Mouse (Mus musculus) gastrocnemius, postnatal 14 days (tissue): ENCODE data around the gene Prrt3. TPM values are rescaled to one million over a fixed set of nuclear protein-coding genes. Genes with fewer than 3 reads are reported as not detected.

Experiments used
- DNase-seq: peaks from one replicate; pipeline ENCODE4 v3.0.0; 2021; ENCODE audit warnings: mixed read lengths
- intact Hi-C: fragments of 180-260 bp; cut with DNase I; formaldehyde crosslinking; loops from one replicate; pipeline ENCODE4 v1.15.1; 2025; ENCODE audit warnings: low total_unique reads
- long read RNA-seq, 2 experiments: library from polyadenylated mRNA; stranded (forward); transcript quantifications; one replicate each; pipeline ENCODE4 v2.0.0; 2021
- total RNA-seq, 2 experiments: library from RNA; stranded (reverse); gene quantifications; 2 replicates each; pipeline ENCODE4 v1.2.3; 2021

Gene Prrt3
- total RNA-seq, result under 1 TPM; 0.11 to 0.12 TPM
- long read RNA-seq, experiment 1, result 0 reads
- long read RNA-seq, experiment 2, result 0 reads

- no peak for DNase-seq
- intact Hi-C loops, result no loop called here
These were observed at the start of gene Prrt3 for GRCm38 (mm10) chr6:113501388-113502084. Prrt3 (minus strand) TSS chr6:113501931.

DNA sequence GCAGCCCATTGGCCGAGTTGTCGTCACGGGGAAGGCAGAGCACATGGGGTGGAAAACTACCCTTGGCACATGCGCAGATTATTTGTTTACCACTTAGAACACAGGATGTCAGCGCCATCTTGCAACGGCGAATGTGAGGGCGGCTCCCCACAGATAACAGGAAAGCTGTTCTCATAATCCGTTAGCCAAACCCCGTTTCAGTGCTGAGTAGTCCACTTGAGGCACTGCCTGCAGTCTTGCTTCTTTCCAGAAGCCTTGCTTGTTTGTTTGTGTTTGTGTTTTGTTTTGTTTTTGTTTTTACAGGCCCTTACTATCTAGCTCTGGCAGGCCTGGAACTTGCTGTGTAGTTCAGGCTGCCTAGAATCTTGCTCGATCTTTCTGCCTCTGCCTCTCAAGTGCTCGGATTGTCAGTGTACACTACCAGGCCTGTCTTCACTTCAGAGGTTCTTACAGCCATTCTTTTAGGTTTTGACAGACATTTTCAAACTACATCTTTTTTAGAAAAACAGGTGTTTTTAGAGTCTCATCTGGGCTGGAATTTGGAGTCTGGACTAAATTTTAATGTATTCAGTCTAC lies 42.3 kb upstream of the Prrt3 start:
- intact Hi-C loops, result no loop called here
- DNase-seq, result no peak

GRCm38 (mm10) chr6:113541610-113542009 lies 39.9 kb upstream of the Prrt3 start:
- DNase-seq, result no peak

GRCm38 (mm10) chr6:113534886-113535285 lies 33.2 kb upstream of the Prrt3 start:
- intact Hi-C loops, result no loop called here
- no peak for DNase-seq

More at GRCm38 (mm10) chr6:113541610-113542009, 39.9 kb upstream of the Prrt3 start:
- intact Hi-C loops, result no loop called here

DNA sequence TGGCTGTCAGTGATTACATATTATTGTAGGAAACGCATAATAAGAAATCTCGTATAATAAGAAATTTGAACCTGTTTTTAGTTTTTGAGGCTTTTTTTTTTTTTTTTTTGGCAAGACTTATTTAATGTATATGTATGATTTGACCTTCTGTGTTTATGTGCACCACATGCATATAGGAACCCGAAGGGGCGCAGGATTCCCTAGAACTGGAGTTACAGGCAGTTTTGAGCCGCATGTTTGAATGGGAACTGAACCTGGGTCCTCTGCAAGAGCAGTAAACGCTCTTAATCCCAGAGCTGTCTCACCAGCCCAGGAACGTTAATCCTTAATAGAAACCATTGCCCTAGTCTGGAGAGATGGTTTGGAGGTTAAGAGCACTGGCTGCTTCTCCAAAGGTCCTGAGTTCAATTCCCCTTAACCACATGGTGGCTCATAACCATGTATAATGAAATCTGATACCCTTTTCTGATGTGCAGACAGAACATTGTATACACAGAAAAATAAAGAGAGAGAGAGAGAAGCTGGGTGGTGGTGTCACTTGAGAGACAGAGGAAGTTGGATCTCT lies 30.2 kb upstream of the Prrt3 start:
- intact Hi-C loops, result no loop called here
- no peak for DNase-seq

GRCm38 (mm10) chr6:113530932-113531839 lies 29.5 kb upstream of the Prrt3 start, which contains the start of the genes Emc3 and Fancd2:
Emc3 (minus strand) TSS chr6:113531652.
Fancd2 (plus strand) TSS chr6:113531682.
- peak; percentile 90 for DNase-seq

GRCm38 (mm10) chr6:113523420-113523819 lies 21.7 kb upstream of the Prrt3 start:
- intact Hi-C loops, result no loop called here
- DNase-seq, result no peak

More at GRCm38 (mm10) chr6:113530932-113531839, 29.5 kb upstream of the Prrt3 start, which contains the start of the genes Emc3 and Fancd2:
- intact Hi-C loops, result no loop called here

DNA sequence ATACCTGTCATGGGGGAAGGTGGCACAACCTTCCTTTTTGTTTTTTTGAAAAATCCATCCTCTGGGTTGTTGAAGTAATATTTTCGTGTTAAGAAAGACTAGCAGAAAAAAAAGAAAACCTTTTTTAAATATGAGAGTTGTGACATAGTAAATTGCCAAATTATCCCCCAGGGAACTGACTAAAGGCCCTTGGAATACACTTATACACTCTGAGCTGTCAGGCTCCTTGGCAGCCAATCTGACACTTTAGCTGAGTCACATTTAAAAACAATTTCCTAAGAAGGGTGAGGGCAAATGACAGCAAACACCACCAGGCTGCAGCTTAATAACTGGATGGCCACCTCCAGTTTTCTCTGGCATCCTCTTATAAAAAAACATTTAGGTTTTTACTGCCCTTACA lies 20.6 kb upstream of the Prrt3 start:
- intact Hi-C loops, result no loop called here
- no peak for DNase-seq

DNA sequence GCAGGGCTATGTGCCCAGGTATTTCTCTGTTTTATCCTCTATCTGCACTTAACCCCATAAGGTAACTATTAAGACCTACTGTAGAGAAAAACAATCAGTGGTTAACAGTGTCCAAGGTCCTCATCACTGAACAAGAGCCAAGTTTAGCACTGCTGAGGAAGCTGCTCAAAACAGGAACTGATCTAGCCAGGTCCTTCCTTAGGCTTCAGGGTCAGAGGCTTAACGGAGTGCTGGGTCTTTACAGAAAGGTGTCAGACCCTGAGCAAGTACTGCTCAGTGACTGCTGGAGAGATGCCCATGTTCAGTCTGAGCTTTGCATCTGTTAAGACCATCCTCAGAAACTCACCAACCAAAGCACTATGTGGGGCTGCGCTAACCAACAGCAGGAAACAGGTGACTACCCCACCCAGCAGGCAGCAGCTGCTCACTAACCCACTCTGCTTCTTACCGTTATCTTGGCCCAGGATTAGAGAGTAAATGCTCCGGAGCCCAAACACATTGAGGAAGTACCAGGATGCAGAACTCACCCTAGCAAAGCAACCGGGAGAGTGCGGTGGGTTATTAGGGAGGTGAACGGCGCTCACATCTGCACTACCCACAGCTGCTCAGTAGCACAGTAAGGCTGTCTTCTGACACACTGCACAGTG lies 15.8 kb upstream of the Prrt3 start:
- intact Hi-C loops, result no loop called here
- no peak for DNase-seq

DNA sequence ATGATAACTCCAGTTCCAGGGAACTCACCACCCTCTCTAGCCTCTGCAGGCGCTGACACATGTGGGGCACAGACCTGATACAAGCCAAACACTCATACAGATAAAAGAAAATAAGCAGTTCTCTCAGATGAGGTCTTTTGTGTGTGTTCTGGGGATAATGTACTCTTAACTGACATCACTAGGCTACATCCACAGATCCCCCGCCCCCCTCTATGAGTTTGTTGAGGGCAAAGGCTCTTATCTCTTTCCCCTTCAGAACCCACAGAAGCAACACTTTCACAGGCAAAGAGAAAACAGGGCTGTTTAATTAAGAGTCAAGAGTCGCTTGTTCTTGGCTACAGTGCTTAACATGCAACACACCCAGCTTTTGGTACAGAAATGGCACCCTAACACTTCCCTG lies 12.9 kb upstream of the Prrt3 start:
- intact Hi-C loops, result no loop called here
- no peak for DNase-seq

DNA sequence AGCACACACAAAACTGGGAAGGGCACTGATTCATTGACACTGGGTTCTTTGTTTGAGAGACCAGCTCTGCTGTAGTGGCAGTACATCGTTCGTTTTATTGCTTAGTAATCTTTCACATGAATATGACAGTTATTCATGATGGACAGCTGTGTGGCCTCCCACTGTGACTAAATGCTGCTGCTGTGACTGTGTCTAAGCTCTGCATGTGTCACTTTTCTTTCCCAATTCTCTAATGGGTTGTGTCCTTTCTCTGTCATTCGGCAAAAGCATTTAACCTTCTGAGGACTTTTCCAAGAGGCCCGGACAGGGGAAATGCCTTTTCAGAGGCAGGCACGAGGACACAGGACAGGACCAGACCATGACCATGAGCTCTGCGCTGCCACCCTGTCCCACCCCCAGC lies 12.2 kb upstream of the Prrt3 start:
- no peak for DNase-seq
- intact Hi-C loops, result no loop called here

DNA sequence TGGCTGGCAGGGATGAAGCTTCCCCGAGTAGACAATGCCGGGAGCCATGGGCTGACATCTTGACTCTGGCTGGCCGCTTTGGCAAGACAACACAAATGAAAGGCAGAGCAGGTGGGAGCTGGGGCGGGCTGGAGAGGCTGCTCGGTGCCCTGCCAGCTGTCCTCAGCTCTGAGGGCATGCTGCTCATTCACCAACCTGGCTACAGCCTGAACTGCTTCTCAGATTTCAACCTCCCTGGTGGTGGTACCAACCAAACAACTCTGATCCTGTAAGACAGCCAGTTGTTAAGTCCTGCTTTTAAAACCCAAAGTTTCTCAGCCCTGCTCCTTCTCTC lies 7.2 kb upstream of the Prrt3 start:
- DNase-seq, result peak; percentile 69
- intact Hi-C loops, result no loop called here

GRCm38 (mm10) chr6:113508272-113508946 lies 6.7 kb upstream of the Prrt3 start:
- intact Hi-C loops, result no loop called here
- peak; percentile 68 for DNase-seq

GRCm38 (mm10) chr6:113507130-113507529 lies 5.4 kb upstream of the Prrt3 start:
- no peak for DNase-seq
- intact Hi-C loops, result no loop called here

- intact Hi-C loops, result no loop called here
- DNase-seq, result no peak
These were observed 4.0 kb upstream of the Prrt3 start for GRCm38 (mm10) chr6:113505689-113506088.

DNA sequence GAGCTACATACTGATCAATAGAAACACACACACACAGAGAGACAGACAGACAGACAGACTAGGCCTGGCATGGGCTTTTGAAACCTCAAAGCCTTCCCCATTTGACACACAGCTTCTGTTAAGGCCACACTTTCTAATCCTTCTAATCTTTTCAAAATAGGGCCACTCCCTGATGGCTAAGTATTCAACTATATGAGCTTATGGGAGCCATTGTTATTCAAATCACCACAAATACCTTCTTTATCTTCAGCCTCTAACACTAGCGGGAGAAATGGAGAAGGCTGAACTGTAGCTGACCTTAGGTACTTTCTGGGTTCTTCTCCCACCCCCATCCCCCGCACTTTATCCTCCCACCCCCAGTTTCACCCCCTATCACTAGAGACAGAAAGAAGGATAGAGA lies 1.1 kb upstream of the Prrt3 start:
- intact Hi-C loops, result no loop called here
- DNase-seq, result no peak

DNA sequence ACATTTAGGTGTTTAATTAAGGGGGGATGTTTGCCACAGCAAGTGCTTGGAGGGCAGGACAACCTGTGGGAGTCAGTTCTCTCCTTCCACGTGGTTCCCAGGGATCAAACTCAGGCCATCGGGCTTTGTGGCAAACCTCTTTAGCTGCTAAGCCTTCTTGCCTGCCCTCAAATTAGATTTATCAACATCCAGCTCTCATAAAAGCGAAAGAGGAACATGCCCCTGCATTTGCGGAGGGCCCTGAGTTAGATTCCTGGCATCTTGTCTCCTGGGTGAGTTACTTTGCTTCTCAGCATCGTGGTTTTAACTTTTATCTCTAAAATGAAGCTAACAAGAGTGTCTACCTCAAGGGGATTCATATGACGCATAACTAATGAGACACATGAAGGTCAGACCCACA lies 2.4 kb downstream of the Prrt3 start:
- intact Hi-C loops, result no loop called here
- no peak for DNase-seq

DNA sequence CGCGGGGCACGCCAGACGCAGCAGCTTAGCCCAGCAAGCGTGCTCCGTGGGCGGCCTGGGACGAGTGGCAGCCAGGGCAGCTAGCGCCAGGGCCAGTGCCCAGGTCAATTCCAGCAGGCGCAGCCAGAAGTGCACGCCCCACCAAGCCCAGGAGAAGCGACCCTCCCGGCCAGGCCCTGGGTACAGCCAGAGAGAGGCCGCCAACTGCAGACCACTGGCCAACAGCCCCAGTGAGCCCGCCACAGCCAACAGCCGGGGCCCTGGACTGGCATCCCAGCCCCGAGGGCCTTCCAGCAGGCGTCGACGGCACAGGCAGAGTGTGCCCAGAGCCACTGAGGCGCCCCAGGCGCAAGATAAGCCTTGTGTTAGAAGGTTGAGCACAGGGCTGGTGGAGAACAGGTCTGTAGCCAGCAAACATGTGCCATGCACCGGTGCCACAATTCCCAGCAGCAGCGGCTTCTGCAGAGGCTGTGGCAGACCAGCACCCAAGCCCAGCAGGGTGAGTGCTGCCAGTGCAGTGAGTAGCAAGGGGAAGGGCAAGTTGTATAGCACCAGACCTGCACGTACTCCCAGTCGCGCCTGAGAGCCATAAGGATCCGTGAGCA lies 6.6 kb downstream of the Prrt3 start:
- DNase-seq, result peak; percentile 43

More for the DNA sequence above, 6.6 kb downstream of the Prrt3 start:
- intact Hi-C loops, result no loop called here
